Mouse (Mus musculus): Measurements from ENCODE around the gene Psmc3.

- no peak for TF ChIP-seq ZNF384 (IDR thresholded peaks at IDR 0.05; ENCODE audit: low read depth, low read length)
- TF ChIP-seq POLR2A (IDR thresholded peaks at IDR 0.05; ENCODE audit: low read depth, low read length) = no peak
- no peak for TF ChIP-seq ETS1 (conservative IDR thresholded peaks at IDR 0.05; ENCODE audit: low read depth, low read length)
- no peak for TF ChIP-seq CHD2 (IDR thresholded peaks at IDR 0.05; ENCODE audit: low read length)
- no peak for TF ChIP-seq EP300 (IDR thresholded peaks at IDR 0.05; ENCODE audit: low read length)
- TF ChIP-seq USF1 (IDR thresholded peaks at IDR 0.05; ENCODE audit: low read depth, low read length) = no peak
- TF ChIP-seq CHD1 (IDR thresholded peaks at IDR 0.05; ENCODE audit: low read depth, low read length) = no peak
- no peak for TF ChIP-seq USF2 (conservative IDR thresholded peaks at IDR 0.05; ENCODE audit: low read depth, low read length)
- no peak for TF ChIP-seq CTCF (conservative IDR thresholded peaks at IDR 0.05 in 1 of 2, IDR thresholded peaks at IDR 0.05 in 1 of 2; ENCODE audit: low read depth in 2 of 2, low read length in 2 of 2)
- TF ChIP-seq NELFE (IDR thresholded peaks at IDR 0.05; ENCODE audit: low read depth, low read length) = no peak
- TF ChIP-seq ELF1 (IDR thresholded peaks at IDR 0.05; ENCODE audit: low read depth, low read length) = no peak
- TF ChIP-seq ZMIZ1 (IDR thresholded peaks at IDR 0.05; ENCODE audit: low read depth, low read length) = no peak
Observed at GRCm38 (mm10) chr2:91108156-91108555, 54.3 kb downstream of the Psmc3 start.

Measured in CH12.LX (cell line).